Mouse (Mus musculus) heart, postnatal 0 days (tissue): Measurements from ENCODE around the gene Pwwp2b. TPM values are rescaled to one million over a fixed set of nuclear protein-coding genes. Genes with fewer than 3 reads are reported as not detected.
A peak's percentile ranks its signal among the peaks of the same experiment; 100 is the strongest.

Experiments used
- ATAC-seq: fragments of 200-750 bp; cut with Nextera tagmentation; 2 replicates; pipeline ENCODE4 v1.8.0; 2017; ENCODE audit warnings: low read depth, moderate number of reproducible peaks, moderate library complexity; ENCODE audit not compliant: insufficient read depth
- DNase-seq: peaks from one replicate; pipeline ENCODE4 v3.0.0-alpha.2; 2016; ENCODE audit warnings: low spot score
- H3K27ac ChIP-seq: fragments of 300-500 bp; sonication (generic); 2 replicates; pipeline ENCODE4 v1.5.1; 2014; ENCODE audit warnings: low read depth, mild to moderate bottlenecking
- H3K27me3 ChIP-seq: fragments of 300-500 bp; sonication (generic); 2 replicates; pipeline ENCODE4 v1.6.1; 2014; ENCODE audit warnings: low read length, mixed read lengths; ENCODE audit not compliant: control insufficient read depth, insufficient read depth
- H3K36me3 ChIP-seq: fragments of 300-500 bp; sonication (generic); replicated peaks from 2 replicates; pipeline ENCODE4 v1.6.1; 2014; ENCODE audit warnings: low read length, mixed read lengths; ENCODE audit not compliant: control insufficient read depth, insufficient read depth
- H3K4me1 ChIP-seq: fragments of 300-500 bp; sonication (generic); 2 replicates; pipeline ENCODE4 v1.6.1; 2014; ENCODE audit warnings: antibody characterized with exemption; ENCODE audit not compliant: control insufficient read depth, insufficient read depth
- H3K4me2 ChIP-seq: fragments of 300-500 bp; sonication (generic); 2 replicates; pipeline ENCODE4 v1.6.1; 2014; ENCODE audit warnings: low read depth, mild to moderate bottlenecking, low read length, moderate library complexity
- H3K4me3 ChIP-seq: fragments of 300-500 bp; sonication (generic); 2 replicates; pipeline ENCODE4 v1.5.1; 2014; ENCODE audit warnings: low read depth, low read length
- H3K9ac ChIP-seq: fragments of 300-500 bp; sonication (generic); replicated peaks from 2 replicates; pipeline ENCODE4 v1.6.1; 2014; ENCODE audit warnings: low read depth, low read length, mixed read lengths
- H3K9me3 ChIP-seq: fragments of 300-500 bp; sonication (generic); replicated peaks from 2 replicates; pipeline ENCODE4 v1.6.1; 2016; ENCODE audit warnings: low read length; ENCODE audit not compliant: control insufficient read depth
- CTCF ChIP-seq: IDR thresholded peaks from 2 replicates; pipeline ENCODE4 v1.5.1; 2016; ENCODE audit warnings: antibody characterized with exemption, control low read depth, low read depth
- EP300 ChIP-seq: IDR thresholded peaks from 2 replicates; pipeline ENCODE4 v1.6.1; 2016; ENCODE audit warnings: antibody characterized with exemption, low read depth
- WGBS: fragments of 180-500 bp; shearing (Covaris S2); extraction: QIAGEN DNeasy Blood & Tissue Kit; methylation state at CpG from one replicate; pipeline ENCODE4 v1.1.7; 2014; 5-methylcytosine and 5-hydroxymethylcytosine counted together
- polyA plus RNA-seq: library from polyadenylated mRNA; unstranded; fragments of >200 nt; fragmentation: Nextera tagmentation; extraction: Ambion mirVana; gene quantifications from 2 replicates; pipeline ENCODE4 v1.2.1, GENCODE M21; 2015
- total RNA-seq: library from RNA; depleted of rRNA; stranded (reverse); fragments of >200 nt; gene quantifications from 2 replicates; pipeline ENCODE4 v1.2.3, GENCODE M21; 2014; ENCODE audit warnings: low replicate concordance

The Pwwp2b gene
- total and polyA plus RNA-seq, 2 experiments from 2014 or later: 7.4 to 9.4 TPM

DNA sequence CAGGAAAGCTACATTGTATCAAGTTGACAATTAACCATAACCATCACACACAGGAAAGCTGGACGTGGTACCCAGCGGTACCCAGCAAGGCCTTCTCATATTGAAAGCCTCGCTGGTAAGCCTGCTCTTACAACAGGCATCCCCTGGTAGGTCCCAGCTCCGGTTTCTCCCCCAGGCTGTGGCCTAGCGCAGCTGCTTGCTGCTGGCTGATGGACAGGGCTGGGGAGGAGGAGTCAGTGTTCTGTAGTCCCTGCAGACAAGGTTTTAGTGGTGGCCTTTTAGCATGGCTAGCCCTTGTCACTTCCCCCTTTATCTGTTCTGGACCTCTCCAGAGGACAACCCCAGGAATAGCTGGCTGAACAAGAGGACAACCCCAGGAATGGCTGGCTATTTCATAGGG lies 54.0 kb downstream of the Pwwp2b start:
- H3K4me1 ChIP-seq: peaks cover 11% of the 10 kb centered on the region; the same call in 1 of the 2 replicates
- H3K4me3 ChIP-seq: no peak overlapping the region
- H3K27me3 ChIP-seq: no peaks in the 10 kb centered on the region
- TF ChIP-seq EP300 (no peak), CTCF (no peak)
- no peak overlapping the region for H3K9ac ChIP-seq
- no peaks in the 10 kb centered on the region for H3K9me3 ChIP-seq
- ATAC-seq (0 out of 2 replicates have a peak, but pooled peaks have one; percentile 1), DNase-seq (no peak)
- no peaks in the 10 kb centered on the region for H3K36me3 ChIP-seq
- 56% methylated on average over 5 of the region's 5 CpGs for WGBS
- H3K4me2 ChIP-seq: no peak overlapping the region
- peak overlapping the region; percentile 19; the same call in 1 of the 2 replicates for H3K27ac ChIP-seq

DNA sequence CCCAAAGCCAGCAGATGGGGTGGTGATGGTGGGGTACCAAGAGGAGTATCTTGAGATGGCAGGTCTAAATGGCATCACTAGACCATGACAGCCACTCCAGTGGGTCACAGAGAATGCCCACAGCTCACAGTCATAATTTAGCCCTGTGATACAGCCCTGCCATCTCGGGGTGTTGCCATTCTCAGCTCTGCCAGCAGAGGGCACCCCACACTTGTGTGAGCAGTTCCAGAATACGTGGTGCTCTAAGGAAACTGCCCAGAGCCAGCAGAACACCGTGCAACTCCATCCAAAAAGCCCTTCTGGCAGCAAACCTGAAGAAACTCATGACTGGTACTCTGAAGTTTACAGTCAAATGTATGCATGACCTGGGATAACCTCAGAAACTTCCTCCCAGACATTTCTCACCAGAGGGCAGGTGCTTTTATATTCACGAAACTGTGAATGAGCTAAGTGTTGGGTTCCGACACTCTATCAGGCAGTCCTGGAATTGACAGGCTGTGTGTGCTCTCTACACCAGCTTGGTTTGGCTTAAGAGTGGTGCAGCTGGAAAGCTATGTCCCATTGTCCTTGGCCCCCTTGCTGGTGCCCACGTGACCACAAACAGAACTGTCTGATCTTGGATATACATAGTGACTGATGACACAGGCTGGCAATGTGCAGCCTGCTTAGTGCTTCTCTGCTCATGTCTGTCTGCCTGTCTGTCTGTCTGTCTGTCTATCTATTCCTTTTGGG lies 55.2 kb downstream of the Pwwp2b start:
- WGBS: 19% methylated on average over 6 of the region's 6 CpGs
- no peak overlapping the region for H3K4me2 ChIP-seq
- peaks cover 14% of the 10 kb centered on the region for H3K4me1 ChIP-seq
- peak overlapping the region; percentile 76 for H3K27ac ChIP-seq
- peak; percentile 97 for TF ChIP-seq CTCF
- TF ChIP-seq EP300: no peak
- peak; percentile 74 for ATAC-seq
- H3K36me3 ChIP-seq: no peaks in the 10 kb centered on the region
- no peaks in the 10 kb centered on the region for H3K9me3 ChIP-seq
- DNase-seq: peak; percentile 84
- no peak overlapping the region for H3K9ac ChIP-seq
- no peak overlapping the region for H3K4me3 ChIP-seq
- H3K27me3 ChIP-seq: no peaks in the 10 kb centered on the region

DNA sequence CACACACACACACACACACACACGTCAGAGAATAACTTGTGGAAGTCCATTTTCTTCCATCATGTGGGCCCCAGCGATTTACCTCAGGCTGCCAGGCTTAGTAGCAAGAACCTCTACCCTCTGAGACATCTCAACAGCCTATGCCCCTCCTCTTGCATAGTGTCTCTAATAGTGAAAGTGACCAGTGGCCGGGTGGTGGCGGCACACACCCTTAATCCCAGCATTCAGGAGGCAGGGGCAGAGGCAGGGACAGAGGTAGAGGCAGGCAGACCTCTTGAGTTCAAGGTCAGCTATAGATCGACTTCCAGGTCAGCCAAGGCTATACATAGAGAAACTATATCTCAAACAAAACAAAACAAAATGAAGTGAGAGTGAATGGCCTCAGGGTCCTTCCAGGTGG lies 56.0 kb downstream of the Pwwp2b start:
- peaks cover 23% of the 10 kb centered on the region for H3K4me1 ChIP-seq
- DNase-seq (no peak), ATAC-seq (peak; percentile 28; the same call in 1 of the 2 replicates)
- 29% methylated on average over 5 of the region's 5 CpGs for WGBS
- no peaks in the 10 kb centered on the region for H3K36me3 ChIP-seq
- no peak overlapping the region for H3K4me2 ChIP-seq
- H3K27me3 ChIP-seq: no peaks in the 10 kb centered on the region
- H3K4me3 ChIP-seq: no peak overlapping the region
- H3K27ac ChIP-seq: peak overlapping the region; percentile 76
- no peaks in the 10 kb centered on the region for H3K9me3 ChIP-seq
- TF ChIP-seq CTCF (peak; percentile 65), EP300 (no peak)
- no peak overlapping the region for H3K9ac ChIP-seq

DNA sequence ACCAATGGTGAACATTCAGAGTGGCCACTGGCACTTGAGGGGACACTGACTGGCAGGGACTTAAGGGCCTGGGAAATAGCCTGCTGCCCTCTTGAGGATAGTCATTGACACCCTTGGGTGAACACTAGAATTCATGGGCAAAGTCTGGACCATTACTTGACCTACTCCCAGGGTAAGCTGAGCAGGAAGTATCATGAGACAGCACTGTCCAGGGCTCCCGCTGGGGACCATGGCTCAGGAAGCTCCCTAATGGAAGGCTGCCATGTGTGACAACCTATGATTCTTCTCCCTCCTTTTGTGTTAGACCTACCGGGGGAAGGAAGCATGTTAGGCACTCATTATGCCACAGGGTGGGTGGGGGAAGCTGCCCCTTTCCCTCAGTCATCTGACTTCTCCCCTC lies 58.8 kb downstream of the Pwwp2b start:
- Histone ChIP-seq H3K27ac (no peak overlapping the region), H3K9ac (no peak overlapping the region), H3K4me2 (no peak overlapping the region), H3K4me1 (peaks cover 40% of the 10 kb centered on the region), H3K27me3 (no peaks in the 10 kb centered on the region), H3K9me3 (no peaks in the 10 kb centered on the region), H3K36me3 (no peaks in the 10 kb centered on the region), H3K4me3 (no peak overlapping the region)
- WGBS: 53% methylated on average over 2 of the region's 2 CpGs
- ATAC-seq (no peak), DNase-seq (no peak)
- TF ChIP-seq EP300: no peak
- TF ChIP-seq CTCF: no peak

DNA sequence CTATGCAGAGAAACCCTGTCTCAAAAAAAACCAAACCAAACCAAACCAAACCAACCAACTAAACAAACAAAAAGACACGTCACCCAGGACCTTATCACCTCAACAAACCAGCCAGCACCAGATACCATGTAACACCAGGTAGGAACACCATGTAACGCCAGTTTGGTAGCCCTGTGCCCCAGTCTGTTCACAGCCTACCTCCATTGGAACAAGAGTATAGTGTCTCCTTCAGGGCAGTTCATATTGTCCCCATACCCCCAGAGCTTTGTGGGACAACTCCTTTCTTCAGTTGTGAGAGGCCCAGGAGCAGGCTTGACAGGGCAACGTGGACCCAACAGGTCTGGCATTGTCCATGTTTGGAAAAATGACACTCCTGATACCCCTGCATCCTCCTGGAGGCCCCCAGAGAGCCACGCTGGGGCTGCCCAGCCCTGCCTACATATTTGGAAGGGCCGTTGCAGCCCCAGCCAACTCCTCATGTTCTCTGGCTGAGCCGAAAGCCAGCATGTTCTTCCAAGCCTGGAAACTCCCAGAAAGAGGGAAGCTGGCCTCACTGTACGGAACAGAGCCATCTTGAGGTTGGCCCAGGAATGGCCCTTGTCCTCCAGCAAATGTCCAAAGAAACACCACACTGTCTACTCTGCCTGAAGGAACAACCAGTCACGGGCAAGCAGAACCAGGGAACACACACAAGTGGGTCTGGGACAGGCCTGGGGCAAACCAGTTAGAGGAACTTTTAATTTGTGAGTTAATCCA lies 60.0 kb downstream of the Pwwp2b start:
- no peak overlapping the region for H3K9ac ChIP-seq
- ATAC-seq (peak; percentile 12; the same call in 1 of the 2 replicates), DNase-seq (peak; percentile 53)
- TF ChIP-seq EP300: no peak
- TF ChIP-seq CTCF: peak; percentile 59
- no peak overlapping the region for H3K4me3 ChIP-seq
- H3K4me2 ChIP-seq: no peak overlapping the region
- no peaks in the 10 kb centered on the region for H3K36me3 ChIP-seq
- no peaks in the 10 kb centered on the region for H3K9me3 ChIP-seq
- H3K27ac ChIP-seq: peak overlapping the region; percentile 57
- no peaks in the 10 kb centered on the region for H3K27me3 ChIP-seq
- H3K4me1 ChIP-seq: peaks cover 33% of the 10 kb centered on the region
- WGBS: 51% methylated on average over 8 of the region's 8 CpGs
